Mouse (Mus musculus): ENCODE results near the gene Ier5.

Ier5 gene

GRCm38 (mm10) chr1:155075856-155076255 is 23.6 kb downstream of the Ier5 start:
- no peak for DNase-seq

- DNase-seq: no peak
These were observed 24.6 kb downstream of the Ier5 start for GRCm38 (mm10) chr1:155074856-155075255.

GRCm38 (mm10) chr1:155073905-155074304 is 25.5 kb downstream of the Ier5 start:
- no peak for DNase-seq

- DNase-seq: no peak
These were observed 26.3 kb downstream of the Ier5 start for GRCm38 (mm10) chr1:155073133-155073532.

DNA sequence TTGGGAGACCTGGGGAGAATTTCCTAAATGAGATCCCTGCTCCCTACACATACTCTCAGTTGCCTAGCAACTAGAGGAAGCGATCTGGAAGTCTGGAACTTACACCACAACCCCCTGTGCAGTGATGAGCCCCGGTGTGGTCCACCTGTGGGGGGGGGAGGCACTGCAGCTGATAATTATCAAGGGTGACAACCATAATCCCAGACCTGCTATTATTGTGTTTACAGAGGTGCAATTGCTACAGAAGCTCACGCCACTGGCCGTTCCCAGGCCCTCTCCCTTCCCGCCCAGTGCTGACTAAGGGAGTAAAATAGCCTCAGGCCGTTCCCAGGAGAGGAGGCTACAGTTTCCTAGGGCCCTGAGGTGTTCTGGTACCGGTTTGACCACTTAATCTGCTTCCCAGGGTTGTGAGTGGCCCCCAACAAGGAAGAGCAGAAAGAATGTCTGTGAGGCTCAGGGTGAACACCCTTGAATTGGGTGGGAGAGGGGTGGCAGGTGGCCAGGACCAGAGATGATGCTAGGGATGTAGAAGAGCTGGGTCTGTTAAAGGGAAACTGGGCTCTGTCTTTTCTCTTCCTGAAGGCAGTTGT is 28.1 kb downstream of the Ier5 start:
- no peak for DNase-seq

DNA sequence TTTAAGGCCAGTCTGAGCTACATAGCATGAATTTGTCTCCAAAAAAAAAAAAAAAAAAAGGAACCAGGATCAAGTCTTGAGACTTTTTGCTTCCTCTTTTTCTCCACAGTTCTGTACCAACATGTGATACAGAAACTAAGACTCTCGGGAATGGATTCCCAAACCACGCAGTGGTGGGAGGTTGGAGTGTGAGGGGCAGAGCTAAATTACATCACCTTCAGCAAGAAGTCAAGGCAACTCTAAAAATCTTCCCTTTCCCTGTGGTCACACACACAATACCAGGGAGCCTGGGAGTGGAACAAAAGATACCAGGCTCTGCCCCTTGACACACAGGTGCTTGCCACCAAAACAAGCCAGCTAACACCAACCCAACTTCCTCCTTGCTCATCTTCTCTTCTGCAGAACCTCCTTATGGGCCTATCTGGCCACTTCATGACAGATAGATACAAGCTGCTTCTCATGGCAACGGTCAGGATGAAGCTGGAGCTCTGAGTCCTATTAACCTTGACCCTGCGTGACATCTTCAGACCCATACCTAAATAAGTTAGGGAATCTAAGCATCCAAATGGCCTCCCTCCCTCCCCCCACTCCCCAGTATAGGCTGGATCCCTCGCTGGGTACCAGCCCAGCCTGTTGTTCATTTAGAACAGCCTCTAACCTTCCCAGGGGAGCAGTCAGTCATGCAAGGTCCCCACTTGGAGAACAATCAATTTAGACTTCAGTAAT is 28.7 kb downstream of the Ier5 start:
- no peak for DNase-seq

DNA sequence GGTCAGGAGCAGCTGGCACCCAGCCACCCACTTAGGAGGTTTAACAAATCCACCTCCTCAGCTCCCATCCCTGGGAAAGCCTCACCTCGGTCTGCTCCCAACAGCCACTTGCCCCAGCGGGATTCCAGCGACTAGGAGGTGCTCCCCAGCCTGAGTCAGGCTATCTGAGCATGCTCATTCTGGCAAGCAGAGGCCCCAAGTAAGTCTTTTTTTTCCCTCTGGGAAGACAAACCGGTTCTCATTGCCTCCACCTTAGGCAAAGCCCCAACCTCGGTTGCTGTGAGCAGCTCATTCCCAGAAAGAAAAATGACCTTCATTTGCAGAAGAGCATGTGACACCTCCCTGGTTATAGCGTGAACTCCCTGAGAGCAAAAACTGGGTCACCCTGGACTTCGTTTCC is 29.7 kb downstream of the Ier5 start:
- no peak for DNase-seq

DNA sequence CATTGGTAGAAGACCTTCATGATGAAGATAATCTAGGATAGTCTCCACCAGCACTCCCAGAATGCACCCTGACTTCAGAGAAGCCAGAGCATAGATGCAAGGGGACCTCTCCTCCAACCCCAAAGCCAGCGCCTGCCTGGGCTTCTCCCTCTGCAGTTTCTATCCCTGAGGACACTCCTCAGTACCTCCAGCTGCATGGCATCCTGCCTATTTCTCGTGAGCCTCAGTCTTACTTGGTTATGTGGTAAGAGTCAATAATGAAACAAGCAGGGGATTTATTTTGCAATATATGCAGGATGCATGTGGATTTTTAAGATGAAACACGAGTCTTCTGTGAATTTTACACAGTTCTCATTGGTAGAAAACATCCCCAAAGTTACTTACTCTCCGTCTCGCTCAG is 33.2 kb downstream of the Ier5 start:
- DNase-seq: no peak

DNA sequence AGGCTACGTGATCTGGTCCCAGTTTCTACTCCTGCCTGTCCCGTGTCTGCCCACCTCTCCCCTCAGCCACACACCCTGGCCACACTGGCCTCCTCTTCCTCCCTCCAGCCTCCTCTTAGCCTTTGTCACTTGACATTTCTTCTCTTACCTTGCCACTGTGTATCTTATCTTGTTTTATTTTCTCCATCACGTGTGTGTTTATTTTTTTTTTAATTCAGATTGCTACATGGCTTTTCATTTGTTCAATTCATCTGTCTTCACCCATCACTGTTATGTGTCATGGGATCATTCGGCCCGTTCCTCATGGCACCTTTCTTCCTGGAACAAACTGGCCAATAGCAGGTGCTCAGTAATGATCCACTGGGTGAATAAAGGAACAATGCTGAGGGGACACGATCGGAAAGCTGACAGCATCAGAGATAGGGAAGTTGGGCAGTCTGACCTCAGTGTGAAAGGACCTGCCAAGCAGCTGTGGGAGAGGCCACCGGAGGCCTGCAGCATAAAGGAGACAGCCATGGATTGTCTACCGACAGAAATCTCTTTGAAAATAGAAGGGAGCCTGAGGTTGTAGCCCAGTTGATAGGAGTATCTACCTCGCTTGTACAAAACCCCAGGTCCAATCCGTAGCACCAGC is 34.3 kb downstream of the Ier5 start:
- no peak for DNase-seq

GRCm38 (mm10) chr1:155064649-155065048 is 34.8 kb downstream of the Ier5 start:
- DNase-seq: no peak

GRCm38 (mm10) chr1:155064111-155064510 is 35.3 kb downstream of the Ier5 start:
- DNase-seq: peak; percentile 79

DNA sequence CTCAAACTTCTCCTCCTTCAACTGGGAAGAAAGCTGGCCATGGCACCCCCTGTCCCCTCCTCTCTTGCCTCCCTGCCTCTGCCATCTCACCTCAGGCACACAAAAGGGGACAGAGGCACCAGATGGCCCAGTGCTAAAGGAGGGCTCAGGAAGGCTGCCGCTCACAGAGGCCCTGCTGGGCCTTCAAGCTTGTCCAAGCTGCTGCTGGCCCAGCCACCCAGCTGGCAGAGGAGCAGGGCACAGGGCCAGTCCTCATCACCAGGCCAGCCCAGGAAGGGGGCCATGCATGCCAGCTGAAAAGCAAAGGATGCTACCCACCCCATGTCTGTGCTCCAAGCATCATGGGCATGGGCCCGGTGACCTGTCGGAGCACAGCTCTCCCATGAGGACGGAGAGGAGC is 36.5 kb downstream of the Ier5 start:
- DNase-seq: no peak

GRCm38 (mm10) chr1:155062057-155062456 is 37.4 kb downstream of the Ier5 start:
- DNase-seq: no peak

DNA sequence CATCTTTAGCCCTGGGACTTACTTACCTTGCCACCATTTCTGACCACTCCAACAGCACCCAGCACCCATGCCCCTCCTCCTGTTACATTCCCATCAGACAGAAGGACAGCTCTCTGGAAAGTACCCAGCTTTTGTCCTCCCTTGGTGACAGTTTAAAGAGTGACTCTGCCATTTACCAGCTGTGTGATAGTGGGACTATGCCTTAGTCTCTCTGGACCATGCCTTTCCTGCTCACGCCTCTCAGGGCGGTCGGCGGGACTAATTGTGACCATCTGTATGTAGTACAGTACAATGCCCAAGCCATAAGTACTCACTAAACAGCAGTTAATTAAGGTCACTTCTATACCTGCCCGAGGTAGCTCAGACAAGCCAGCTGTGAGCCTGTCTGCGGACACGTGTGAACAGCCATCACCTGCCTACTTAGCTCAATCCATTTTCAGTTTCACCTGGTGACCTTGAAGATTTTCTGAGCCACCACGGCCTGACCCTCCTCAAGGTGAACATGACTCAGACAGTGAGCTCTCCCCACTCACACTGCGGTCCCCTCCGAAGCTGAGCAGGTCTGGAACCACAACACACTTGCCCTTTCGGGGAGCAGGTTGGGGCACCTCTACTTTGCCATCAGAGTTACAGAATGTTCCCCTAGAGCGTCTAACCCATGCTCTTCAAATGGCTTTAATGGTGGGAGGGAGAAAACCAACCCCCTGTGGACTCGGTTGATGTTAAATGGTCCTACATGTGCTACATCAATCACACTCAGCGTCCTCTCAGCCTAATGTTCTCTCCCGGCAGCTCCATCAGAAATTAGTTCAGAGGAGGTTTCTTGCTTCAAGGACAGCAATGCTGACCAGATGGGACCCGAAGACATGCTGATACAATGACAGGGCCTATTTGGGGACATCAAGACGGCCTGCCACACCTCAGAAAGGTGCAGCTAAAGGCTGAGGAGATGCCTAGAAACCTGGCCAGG is 38.3 kb downstream of the Ier5 start:
- DNase-seq: no peak

- no peak for DNase-seq
These were observed 39.2 kb downstream of the Ier5 start for GRCm38 (mm10) chr1:155060261-155060660.

DNA sequence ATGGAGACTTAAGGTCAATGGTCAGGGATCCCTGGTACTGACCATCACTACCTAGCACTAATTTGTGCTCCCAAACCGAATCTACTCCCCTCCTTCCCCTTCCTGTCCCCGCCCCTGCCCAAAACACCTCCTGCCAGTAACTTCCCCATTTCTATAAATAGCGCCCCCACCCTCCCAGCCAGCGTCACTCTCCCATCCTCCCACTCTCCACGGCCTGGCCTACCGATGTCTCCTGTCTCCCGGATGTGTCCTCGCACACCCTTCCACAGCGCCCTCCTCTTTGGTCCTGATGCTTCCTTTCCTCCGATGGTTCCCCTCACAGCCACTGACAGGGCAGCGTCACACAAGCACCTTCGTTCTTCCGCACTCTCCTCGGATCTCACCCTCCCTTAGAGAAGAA is 39.9 kb downstream of the Ier5 start:
- peak; percentile 51 for DNase-seq

DNA sequence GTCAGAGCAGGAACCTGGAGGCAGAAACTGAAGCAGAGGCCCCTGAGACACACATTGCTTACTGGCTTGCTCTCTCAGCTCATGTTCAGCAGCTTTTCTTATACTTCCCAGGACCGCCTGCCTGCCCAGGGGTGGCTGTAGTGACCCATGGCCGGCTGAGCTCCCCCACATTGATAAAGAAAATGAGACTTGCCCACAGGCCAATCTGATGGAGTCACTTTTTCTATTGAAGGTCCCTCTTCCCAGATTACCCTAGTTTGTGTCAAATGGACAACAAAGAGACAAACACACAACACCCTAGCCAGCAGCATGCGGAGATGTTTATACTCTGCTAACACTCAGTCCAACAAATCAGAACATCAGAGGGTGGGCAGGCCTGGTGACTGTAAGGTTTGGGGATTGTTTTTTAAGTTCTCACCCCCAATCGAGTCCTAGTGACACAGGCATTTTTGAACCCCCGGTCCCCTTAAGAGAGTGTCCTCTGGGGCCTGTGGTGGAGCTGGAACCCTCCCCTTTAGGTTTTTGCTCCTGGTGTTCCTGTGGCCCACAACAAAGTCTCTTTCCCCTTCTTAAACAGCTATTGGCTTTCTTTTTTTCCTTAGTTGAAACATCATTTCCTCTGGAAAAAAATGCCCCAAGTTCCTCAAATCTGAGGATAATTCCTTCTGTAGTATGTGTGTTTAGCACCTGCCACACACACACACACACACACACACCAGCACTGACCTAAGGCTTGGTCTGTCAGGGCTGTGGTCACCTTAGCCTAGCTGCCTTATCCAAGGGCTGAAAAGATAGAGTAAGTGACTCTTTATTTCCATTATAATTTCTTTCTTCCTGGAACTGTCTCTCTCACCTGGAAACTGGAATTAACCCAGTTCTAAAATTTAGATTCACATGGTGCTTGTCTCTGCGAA is 41.1 kb downstream of the Ier5 start:
- DNase-seq: no peak

- DNase-seq: no peak
These were observed 43.3 kb downstream of the Ier5 start for GRCm38 (mm10) chr1:155056166-155056565.

DNA sequence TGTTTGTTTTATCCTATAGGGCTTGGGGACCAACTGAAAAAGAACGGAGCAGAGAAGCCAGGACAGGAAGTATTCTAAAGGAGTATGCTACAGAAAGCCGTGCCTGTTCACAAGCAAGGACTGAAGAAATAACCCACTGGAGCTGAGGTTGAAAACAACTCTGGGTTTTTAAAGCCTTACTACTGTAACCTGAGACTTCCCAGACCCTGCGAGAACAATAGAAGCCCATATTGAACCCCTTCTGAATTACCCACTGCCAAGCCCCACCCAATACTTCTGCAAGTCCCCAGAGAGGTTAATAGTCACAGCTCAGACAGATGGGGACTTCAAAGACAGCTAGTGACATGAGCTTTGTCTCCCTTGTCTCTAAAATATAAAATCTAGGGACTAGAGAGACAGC is 44.4 kb downstream of the Ier5 start:
- no peak for DNase-seq

GRCm38 (mm10) chr1:155054366-155054965 is 45.0 kb downstream of the Ier5 start:
- DNase-seq: no peak

DNA sequence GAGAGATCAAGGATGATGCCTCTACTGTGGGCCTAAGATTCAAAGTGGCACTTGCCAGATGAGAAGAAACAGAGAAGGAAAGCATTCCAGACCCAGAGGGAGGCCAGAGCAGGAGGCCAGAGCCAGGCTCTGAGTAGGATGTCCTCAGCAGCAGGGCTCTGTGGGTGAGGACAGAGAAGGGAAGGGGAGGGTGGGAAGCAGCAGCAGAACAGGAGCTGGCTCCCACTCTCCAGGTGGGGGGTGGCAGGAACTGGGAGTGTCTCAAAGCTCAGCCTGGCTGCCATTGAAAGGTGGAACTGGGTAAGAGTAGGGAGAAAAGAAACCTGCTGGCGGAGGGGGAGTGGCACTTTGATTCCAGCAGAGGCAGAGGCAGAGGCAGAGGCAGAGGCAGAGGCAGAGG is 46.1 kb downstream of the Ier5 start:
- no peak for DNase-seq

DNA sequence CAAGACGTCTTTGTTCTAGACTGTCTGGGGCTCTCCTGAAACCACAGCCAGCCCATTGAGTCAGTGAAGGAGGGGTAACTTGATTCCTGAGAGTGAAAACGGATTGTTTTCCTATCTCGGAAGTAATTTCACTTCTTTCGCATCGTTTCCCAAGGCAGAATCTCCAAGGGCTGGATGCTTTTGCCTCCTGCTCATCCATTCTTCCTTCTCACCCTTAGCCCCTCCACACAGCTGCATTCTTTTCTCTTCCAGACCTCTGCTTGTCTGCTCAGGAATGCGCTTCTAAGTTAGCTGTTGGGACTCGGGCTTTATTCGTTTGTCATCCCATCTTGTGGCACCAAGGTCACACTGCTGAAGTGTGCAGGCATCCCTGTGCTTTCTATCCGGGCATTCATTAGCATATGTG is 46.7 kb downstream of the Ier5 start:
- DNase-seq: no peak
